Mouse (Mus musculus): ENCODE results near the gene Arhgap45.

DNA sequence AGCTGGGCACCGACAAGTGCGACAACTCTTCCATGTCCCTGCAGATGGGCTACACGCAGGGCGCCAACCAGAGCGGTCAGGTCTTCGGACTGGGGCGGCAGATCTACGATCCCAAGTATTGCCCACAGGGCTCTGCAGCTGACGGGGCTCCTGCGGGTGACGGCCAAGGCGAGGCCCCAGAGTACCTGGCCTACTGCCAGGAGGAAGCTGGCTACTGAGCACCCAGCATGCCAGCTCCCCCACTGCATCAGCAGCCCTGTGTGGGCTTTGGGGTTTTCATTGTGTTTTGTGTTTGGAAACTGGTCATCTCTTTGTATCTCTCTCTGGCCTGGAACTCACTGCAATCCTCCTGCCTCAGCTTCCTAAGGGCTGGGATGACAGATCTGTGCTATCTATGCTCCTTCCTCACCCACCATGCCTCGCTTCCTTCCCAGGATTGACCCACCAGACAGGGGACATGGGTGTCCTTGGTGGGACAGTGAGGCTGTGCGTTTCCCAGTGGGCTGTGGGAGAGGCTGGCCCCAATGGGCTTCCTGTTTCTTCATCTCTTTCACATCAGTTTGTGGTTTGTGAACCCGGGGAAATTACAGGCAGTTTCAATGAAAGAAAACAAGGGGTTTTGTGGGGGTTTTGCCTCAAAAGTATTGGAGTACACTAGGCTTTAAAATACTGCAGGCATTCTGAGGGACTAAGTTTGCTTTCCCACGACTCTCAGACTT, 21.9 kb upstream of the Arhgap45 start:
- TF ChIP-seq CTCF (conservative IDR thresholded peaks at IDR 0.05; ENCODE audit: low read length) (no peak), POU5F1 (IDR thresholded peaks at IDR 0.05; ENCODE audit: borderline replicate concordance, low read length) (no peak; the same call in 1 of the 2 replicates), NANOG (IDR thresholded peaks at IDR 0.05; ENCODE audit: borderline replicate concordance, low read length) (no peak)
